16 mouse cellular contexts compared by ENCODE assay signal in the genomic region with DNA sequence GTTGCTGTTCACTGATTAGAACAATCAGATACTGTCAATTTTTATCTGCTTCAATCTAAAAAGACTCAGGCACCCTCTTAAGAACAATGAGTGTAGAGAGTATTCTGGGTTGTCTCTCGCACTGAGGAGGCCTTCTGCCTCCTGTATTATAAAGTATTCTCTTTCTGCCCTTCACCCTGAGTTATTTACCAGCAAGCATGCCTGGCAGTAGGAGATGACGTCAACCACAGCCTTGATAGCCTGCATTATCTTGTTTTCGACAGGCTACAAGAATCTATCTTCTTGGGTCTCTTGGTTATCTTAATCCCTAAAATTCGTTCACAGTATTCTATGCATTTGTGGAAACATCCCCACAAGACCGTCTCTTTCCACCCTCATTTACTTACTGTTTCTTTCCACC. TPM values are rescaled to one million over a fixed set of nuclear protein-coding genes. Genes with fewer than 3 reads are reported as not detected.
"Had no signal": no experiment of that assay in that cellular context is flagged by ENCODE, and none has a peak within 500 bp of the region (broad histone marks: within the 10 kb centered on the region; RNA-seq: fewer than 3 reads in every experiment).

No protein-coding gene starts in this region.

- H3K4me3 ChIP-seq: limb, embryonic 12.5 days; liver, embryonic 13.5 days; lung, embryonic 15.5 days; neural tube, embryonic 13.5 days had no signal

- H3K27me3 ChIP-seq: liver, embryonic 13.5 days; lung, embryonic 15.5 days had no signal

- H3K27ac ChIP-seq: limb, embryonic 12.5 days; liver, embryonic 13.5 days; lung, embryonic 15.5 days; macrophage; neural tube, embryonic 13.5 days had no signal

- H3K4me2 ChIP-seq: limb, embryonic 12.5 days; liver, embryonic 13.5 days; lung, embryonic 15.5 days; midbrain, embryonic 11.5 days; neural tube, embryonic 13.5 days had no signal

- ATAC-seq: liver, postnatal 0 days; midbrain, embryonic 16.5 days had no signal

- H3K9ac ChIP-seq: limb, embryonic 12.5 days; liver, embryonic 13.5 days; liver, postnatal 0 days; lung, embryonic 15.5 days; neural tube, embryonic 13.5 days had no signal

- H3K4me1 ChIP-seq: liver, embryonic 13.5 days; megakaryocyte, embryonic 14.5 days had no signal

- DNase-seq: kidney, postnatal 25 days; layer of hippocampus, adult 9-11 months; liver; liver, embryonic 13.5 days; liver, postnatal 0 days; lung, postnatal 14 days; right cerebral cortex, adult 18-20 months; right cerebral cortex, postnatal 25 days; thymus, postnatal 4 days had no signal

- H3K36me3 ChIP-seq: limb, embryonic 12.5 days; liver, embryonic 13.5 days; lung, embryonic 15.5 days; neural tube, embryonic 13.5 days had no signal

- H3K9me3 ChIP-seq: limb, embryonic 12.5 days; liver, embryonic 13.5 days; lung, embryonic 15.5 days; neural tube, embryonic 13.5 days had no signal

RNA-seq across cellular contexts. Expression of a gene that starts 29.8 kb away (rescaled TPM):
- polyA plus RNA-seq: macrophage had no signal
